Mouse (Mus musculus) megakaryocyte, embryonic 14.5 days (primary cell): ENCODE data around the gene Lrmda.

Experiments
- FLI1 ChIP-seq: IDR thresholded peaks from 2 replicates; pipeline ENCODE4 v1.6.1; 2012; ENCODE audit warnings: low read length, inconsistent platforms, mixed read lengths
- GATA1 ChIP-seq: IDR thresholded peaks from 3 replicates; pipeline ENCODE4 v1.6.1; 2012; ENCODE audit warnings: mixed read lengths, low read length, inconsistent platforms, borderline replicate concordance

DNA sequence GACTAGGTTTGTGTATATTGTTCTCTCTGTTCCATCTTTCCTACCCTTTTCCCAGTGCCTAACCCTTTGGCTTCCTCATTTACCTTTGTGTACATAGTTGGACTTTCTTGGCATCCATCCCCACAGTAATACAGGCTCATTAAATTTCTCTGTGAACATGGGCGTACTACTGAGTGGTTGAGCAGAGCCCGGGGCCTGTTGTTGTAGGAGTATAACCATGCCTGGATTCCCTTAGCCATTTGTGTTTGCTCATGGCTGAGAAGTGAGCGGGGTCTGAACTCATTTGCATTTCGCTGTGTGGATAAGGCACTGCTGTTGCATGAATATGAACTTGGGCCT lies 568.4 kb downstream of the Lrmda start:
- no peak for TF ChIP-seq GATA1
- no peak for TF ChIP-seq FLI1
